ENCODE assay signal across 8 mouse cellular contexts in the genomic region with DNA sequence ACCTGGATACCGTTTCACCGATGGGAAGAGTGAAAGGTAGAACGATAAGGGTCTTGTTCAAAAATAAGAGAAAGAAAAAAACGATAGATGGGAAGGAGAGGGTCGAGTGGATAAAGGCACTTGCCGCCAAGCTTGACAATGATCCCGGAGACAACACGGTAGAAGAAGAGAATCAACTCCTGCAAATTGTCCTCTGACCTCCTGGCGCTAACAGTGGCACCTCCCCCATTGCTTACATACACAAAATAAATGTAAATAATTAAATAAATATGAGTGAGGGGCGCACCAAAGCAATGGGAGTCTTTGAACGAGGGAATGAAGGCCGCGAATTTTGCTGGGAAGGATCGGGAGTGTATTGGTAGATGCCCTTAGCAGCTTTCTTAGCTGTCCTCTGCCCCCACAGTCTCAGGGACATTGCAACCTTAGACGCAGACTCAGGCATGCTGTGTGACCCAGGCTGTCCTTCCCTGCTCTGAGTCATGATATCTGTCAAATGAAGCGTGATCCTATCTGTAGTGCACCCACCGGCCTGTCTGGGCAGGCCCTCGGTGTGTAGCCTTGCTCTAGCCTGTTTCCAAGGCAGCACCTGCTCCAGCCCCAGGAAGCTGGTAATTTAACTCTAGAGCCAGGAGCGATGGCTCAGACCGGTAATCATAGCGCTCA. TPM values are rescaled to one million over a fixed set of nuclear protein-coding genes. Genes with fewer than 3 reads are reported as not detected.
DNase-seq lines count a peak whose midpoint lies in the region; ATAC-seq and TF ChIP-seq lines count a peak whose summit lies in the region.

No protein-coding gene starts in this region.

- no peak for TF ChIP-seq CTCF in testis, adult 2 months (IDR thresholded peaks at IDR 0.05; ENCODE audit: control insufficient read depth, insufficient read depth, insufficient replicate concordance, low read depth, low read length)
- TF ChIP-seq CTCF in liver, postnatal 0 days (IDR thresholded peaks at IDR 0.05; ENCODE audit: low read depth), result no peak

- H3K9me3 ChIP-seq in forebrain, embryonic 15.5 days, result no peaks in the 10 kb centered on the region
- H3K9me3 ChIP-seq in liver, postnatal 0 days (ENCODE audit: low read length), result no peaks in the 10 kb centered on the region

- H3K4me1 ChIP-seq in testis, adult 2 months (ENCODE audit: control insufficient read depth, insufficient read depth, low read length), result peaks cover 17% of the 10 kb centered on the region
- H3K4me1 ChIP-seq in forebrain, embryonic 15.5 days, result peaks cover 13% of the 10 kb centered on the region
- H3K4me1 ChIP-seq in liver, postnatal 0 days (ENCODE audit: insufficient read depth), result peaks cover 51% of the 10 kb centered on the region

- no peak for TF ChIP-seq POLR2A in testis, adult 2 months (IDR thresholded peaks at IDR 0.05; ENCODE audit: control insufficient read depth, low read depth, low read length)

- H3K4me2 ChIP-seq in forebrain, embryonic 15.5 days (replicated peaks), result peak overlapping the region; percentile 91
- H3K4me2 ChIP-seq in liver, postnatal 0 days (ENCODE audit: low read depth, low read length), result peak overlapping the region; percentile 98

- H3K36me3 ChIP-seq in testis, adult 2 months (ENCODE audit: control insufficient read depth, insufficient read depth, low read length), result no peaks in the 10 kb centered on the region
- no peaks in the 10 kb centered on the region for H3K36me3 ChIP-seq in forebrain, embryonic 15.5 days
- no peaks in the 10 kb centered on the region for H3K36me3 ChIP-seq in liver, postnatal 0 days (replicated peaks; ENCODE audit: insufficient read depth, low read length)

- no peaks in the 10 kb centered on the region for H3K27me3 ChIP-seq in testis, adult 2 months (ENCODE audit: control insufficient read depth, insufficient read depth, low read length)
- peaks cover 6% of the 10 kb centered on the region for H3K27me3 ChIP-seq in forebrain, embryonic 15.5 days
- no peaks in the 10 kb centered on the region for H3K27me3 ChIP-seq in liver, postnatal 0 days (ENCODE audit: insufficient read depth, low read length)

- H3K9ac ChIP-seq in forebrain, embryonic 15.5 days (replicated peaks), result no peak overlapping the region; the same call in 1 of the 2 replicates
- H3K9ac ChIP-seq in liver, postnatal 0 days (replicated peaks), result peak overlapping the region; percentile 95

- H3K4me3 ChIP-seq in testis, adult 2 months (ENCODE audit: control insufficient read depth, low read depth, low read length), result peak overlapping the region; percentile 89
- H3K4me3 ChIP-seq in forebrain, embryonic 15.5 days, result peak overlapping the region; percentile 48
- peak overlapping the region; percentile 84 for H3K4me3 ChIP-seq in liver, postnatal 0 days (ENCODE audit: low read depth, low read length)

- no peak for TF ChIP-seq EP300 in liver, postnatal 0 days (IDR thresholded peaks at IDR 0.05; ENCODE audit: low read depth)

- 10% methylated on average over 21 of the region's 21 CpGs for WGBS in forebrain, embryonic 15.5 days
- WGBS in liver, postnatal 0 days (ENCODE audit: insufficient replicate concordance), result 14% methylated on average over 21 of the region's 21 CpGs

- H3K27ac ChIP-seq in testis, adult 2 months (ENCODE audit: control insufficient read depth, insufficient read depth, low read depth, low read length), result no peak overlapping the region
- no peak overlapping the region for H3K27ac ChIP-seq in forebrain, embryonic 15.5 days (replicated peaks)
- peak overlapping the region; percentile 81; the same call in 1 of the 2 replicates for H3K27ac ChIP-seq in liver, postnatal 0 days (ENCODE audit: low read depth)

- ATAC-seq in forebrain, embryonic 15.5 days (replicated peaks), result 0 out of 2 replicates have a peak, but pooled peaks have one; percentile 32
- no peak for ATAC-seq in liver, postnatal 0 days
- ATAC-seq in erythroid progenitor cell, adult 5-6 weeks (replicated peaks; ENCODE audit: low FRiP score, poor library complexity, severe bottlenecking), result no peak

- DNase-seq in embryo, embryonic 11 days, result peak; percentile 37
- DNase-seq in embryo, embryonic 9.5 days (ENCODE audit: extremely low spot score), result no peak
- no peak for DNase-seq in testis, postnatal 14 days (ENCODE audit: low spot score)
- no peak for DNase-seq in liver, postnatal 0 days
- no peak for DNase-seq in left cerebral cortex, adult 9 months (ENCODE audit: low spot score in 2 of 2)

RNA-seq across cellular contexts. Expression of gene Ldlrap1, which starts 0.5 kb away (rescaled TPM):
- polyA plus RNA-seq in testis, adult 2 months (2012; rRNA removed), result 1.7 and 1.9 TPM in 2 replicates
- polyA plus RNA-seq in forebrain, embryonic 15.5 days (2015; fragmentation: Nextera tagmentation; extraction: Ambion mirVana), result 1.9 and 2.8 TPM in 2 replicates
- 14.8 and 15.4 TPM in 2 replicates for polyA plus RNA-seq in liver, postnatal 0 days (2015; fragmentation: Nextera tagmentation; extraction: Ambion mirVana)
- total RNA-seq in erythroid progenitor cell, adult 5-6 weeks (2015; ENCODE audit: low replicate concordance), result 6.5 and 27.7 TPM in 2 replicates
- total RNA-seq in erythroid progenitor cell, adult 5-6 weeks (2017; ENCODE audit: low replicate concordance), result 17.3 and 21.3 TPM in 2 replicates
